In genomic region chr16:49937218-49938165, GRCm38 (mm10) we compare ENCODE assay signal across 10 mouse cellular contexts.
DNase-seq lines count a peak whose midpoint lies in the region; ATAC-seq lines count a peak whose summit lies in the region.
"Had no signal": no experiment of that assay in that cellular context is flagged by ENCODE, and none has a peak within 500 bp of the region (broad histone marks: within the 10 kb centered on the region; RNA-seq: fewer than 3 reads in every experiment).

No protein-coding gene starts in this region.

- no peak overlapping the region for H3K4me3 ChIP-seq in forebrain, embryonic 15.5 days
- H3K4me3 ChIP-seq in forebrain, embryonic 11.5 days (ENCODE audit: low read depth, low read length) = no peak overlapping the region
- H3K4me3 ChIP-seq in lung, embryonic 15.5 days = no peak overlapping the region
- peak overlapping the region; percentile 26; the same call in 1 of the 2 replicates for H3K4me3 ChIP-seq in brown adipose tissue, adult 24 weeks (ENCODE audit: insufficient read depth, low read depth, low read length)
- no peak overlapping the region for H3K4me3 ChIP-seq in midbrain, embryonic 16.5 days (ENCODE audit: low read depth, low read length)

- H3K4me2 ChIP-seq in forebrain, embryonic 15.5 days (replicated peaks) = no peak overlapping the region
- H3K4me2 ChIP-seq in forebrain, embryonic 11.5 days (ENCODE audit: low read depth, low read length, severe bottlenecking) = no peak overlapping the region
- H3K4me2 ChIP-seq in lung, embryonic 15.5 days = no peak overlapping the region
- H3K4me2 ChIP-seq in midbrain, embryonic 16.5 days (ENCODE audit: low read length) = no peak overlapping the region

- no peak overlapping the region for H3K9ac ChIP-seq in forebrain, embryonic 15.5 days (replicated peaks)
- no peak overlapping the region for H3K9ac ChIP-seq in forebrain, embryonic 11.5 days (ENCODE audit: low read length)
- no peak overlapping the region for H3K9ac ChIP-seq in lung, embryonic 15.5 days
- no peak overlapping the region for H3K9ac ChIP-seq in midbrain, embryonic 16.5 days (ENCODE audit: low read depth, low read length)

- peaks cover 5% of the 10 kb centered on the region for H3K4me1 ChIP-seq in forebrain, embryonic 15.5 days
- no peaks in the 10 kb centered on the region for H3K4me1 ChIP-seq in forebrain, embryonic 11.5 days (replicated peaks; ENCODE audit: control insufficient read depth, insufficient read depth, low read length)
- H3K4me1 ChIP-seq in lung, embryonic 15.5 days = peaks cover 19% of the 10 kb centered on the region
- peaks cover 14% of the 10 kb centered on the region for H3K4me1 ChIP-seq in brown adipose tissue, adult 24 weeks (ENCODE audit: control insufficient read depth, insufficient read depth, insufficient read length, low read length)
- peaks cover 6% of the 10 kb centered on the region for H3K4me1 ChIP-seq in midbrain, embryonic 16.5 days (ENCODE audit: control insufficient read depth, insufficient read depth, low read length)

- no peaks in the 10 kb centered on the region for H3K36me3 ChIP-seq in forebrain, embryonic 15.5 days
- H3K36me3 ChIP-seq in forebrain, embryonic 11.5 days (ENCODE audit: control insufficient read depth, insufficient read depth, low read length) = no peaks in the 10 kb centered on the region
- H3K36me3 ChIP-seq in lung, embryonic 15.5 days = no peaks in the 10 kb centered on the region
- H3K36me3 ChIP-seq in midbrain, embryonic 16.5 days (ENCODE audit: control insufficient read depth, insufficient read depth, low read length) = no peaks in the 10 kb centered on the region

- WGBS in forebrain, embryonic 15.5 days = 55% methylated on average over 11 of the region's 11 CpGs
- WGBS in forebrain, embryonic 11.5 days = 63% methylated on average over 11 of the region's 11 CpGs
- WGBS in lung, embryonic 15.5 days = 36% methylated on average over 11 of the region's 11 CpGs
- 41% methylated on average over 11 of the region's 11 CpGs for WGBS in midbrain, embryonic 16.5 days

- peak; percentile 38; the same call in 1 of the 2 replicates for ATAC-seq in forebrain, embryonic 15.5 days (replicated peaks)
- ATAC-seq in forebrain, embryonic 11.5 days (replicated peaks; ENCODE audit: low FRiP score) = no peak
- ATAC-seq in lung, embryonic 15.5 days (ENCODE audit: borderline replicate concordance, extremely low read depth, low FRiP score, low TSS enrichment) = peak; percentile 48; the same call in 1 of the 2 replicates
- ATAC-seq in midbrain, embryonic 16.5 days = peak; percentile 25; the same call in 1 of the 2 replicates

- DNase-seq in forebrain, embryonic 11.5 days (ENCODE audit: low spot score) = no peak
- no peak for DNase-seq in lung, postnatal 14 days
- no peak for DNase-seq in thymus, postnatal 0 days (ENCODE audit: low spot score)
- DNase-seq in spleen, postnatal 10 days (ENCODE audit: low spot score in 2 of 2) = no peak
- DNase-seq: cerebellum, postnatal 14 days; layer of hippocampus, adult 9-11 months had no signal

- no peaks in the 10 kb centered on the region for H3K27me3 ChIP-seq in forebrain, embryonic 15.5 days
- no peaks in the 10 kb centered on the region for H3K27me3 ChIP-seq in forebrain, embryonic 11.5 days (ENCODE audit: control insufficient read depth, insufficient read depth, low read length)
- H3K27me3 ChIP-seq in lung, embryonic 15.5 days = no peaks in the 10 kb centered on the region
- H3K27me3 ChIP-seq in midbrain, embryonic 16.5 days (ENCODE audit: control insufficient read depth, insufficient read depth, low read depth, low read length) = no peaks in the 10 kb centered on the region

- no peaks in the 10 kb centered on the region for H3K9me3 ChIP-seq in forebrain, embryonic 15.5 days
- H3K9me3 ChIP-seq in forebrain, embryonic 11.5 days (ENCODE audit: control insufficient read depth, low read length) = no peaks in the 10 kb centered on the region
- no peaks in the 10 kb centered on the region for H3K9me3 ChIP-seq in lung, embryonic 15.5 days
- no peaks in the 10 kb centered on the region for H3K9me3 ChIP-seq in midbrain, embryonic 16.5 days (replicated peaks; ENCODE audit: control insufficient read depth, low read length, poor library complexity, severe bottlenecking)

- H3K27ac ChIP-seq in forebrain, embryonic 15.5 days (replicated peaks) = no peak overlapping the region
- H3K27ac ChIP-seq in forebrain, embryonic 11.5 days (ENCODE audit: low read depth, low read length) = no peak overlapping the region
- H3K27ac ChIP-seq in lung, embryonic 15.5 days = no peak overlapping the region
- peak overlapping the region; percentile 59 for H3K27ac ChIP-seq in brown adipose tissue, adult 24 weeks (replicated peaks; ENCODE audit: low read depth, low read length)
- peak overlapping the region; percentile 9; the same call in 1 of the 2 replicates for H3K27ac ChIP-seq in midbrain, embryonic 16.5 days (ENCODE audit: low read length)

Comparison
In these comparisons a context has a peak if more than half of its experiments do, and no peak if none do; other contexts are left out.
1. H3K27ac ChIP-seq: peak in brown adipose tissue, adult 24 weeks (single experiment) and midbrain, embryonic 16.5 days (single experiment); none in forebrain, embryonic 15.5 days (single experiment), forebrain, embryonic 11.5 days (single experiment) and lung, embryonic 15.5 days (single experiment).